Mouse (Mus musculus): ENCODE measurements around the gene Mlec. TPM values are rescaled to one million over a fixed set of nuclear protein-coding genes. Genes with fewer than 3 reads are reported as not detected.

The Mlec gene
- total RNA-seq (2021) (100 to 1,000 TPM; 165 to 185 TPM), polyA plus RNA-seq (2012; rRNA removed) (74.7 and 96.9 TPM in 2 replicates)
- long read RNA-seq, full-length matches to known transcripts, result 121 of 150 reads
- long read RNA-seq, partial matches to known transcripts, result 1 of 150 reads
- long read RNA-seq, other reads (novel, unspliced or antisense), result 28 of 150 reads

- DNase-seq, result peak; percentile 100
Observed at GRCm38 (mm10) chr5:115158040-115158983, at the start of gene Mlec. Gene Mlec, minus strand, starts transcription at chr5:115158179.

- DNase-seq, result no peak
Observed at GRCm38 (mm10) chr5:115207244-115207643, 49.3 kb upstream of the Mlec start.

DNA sequence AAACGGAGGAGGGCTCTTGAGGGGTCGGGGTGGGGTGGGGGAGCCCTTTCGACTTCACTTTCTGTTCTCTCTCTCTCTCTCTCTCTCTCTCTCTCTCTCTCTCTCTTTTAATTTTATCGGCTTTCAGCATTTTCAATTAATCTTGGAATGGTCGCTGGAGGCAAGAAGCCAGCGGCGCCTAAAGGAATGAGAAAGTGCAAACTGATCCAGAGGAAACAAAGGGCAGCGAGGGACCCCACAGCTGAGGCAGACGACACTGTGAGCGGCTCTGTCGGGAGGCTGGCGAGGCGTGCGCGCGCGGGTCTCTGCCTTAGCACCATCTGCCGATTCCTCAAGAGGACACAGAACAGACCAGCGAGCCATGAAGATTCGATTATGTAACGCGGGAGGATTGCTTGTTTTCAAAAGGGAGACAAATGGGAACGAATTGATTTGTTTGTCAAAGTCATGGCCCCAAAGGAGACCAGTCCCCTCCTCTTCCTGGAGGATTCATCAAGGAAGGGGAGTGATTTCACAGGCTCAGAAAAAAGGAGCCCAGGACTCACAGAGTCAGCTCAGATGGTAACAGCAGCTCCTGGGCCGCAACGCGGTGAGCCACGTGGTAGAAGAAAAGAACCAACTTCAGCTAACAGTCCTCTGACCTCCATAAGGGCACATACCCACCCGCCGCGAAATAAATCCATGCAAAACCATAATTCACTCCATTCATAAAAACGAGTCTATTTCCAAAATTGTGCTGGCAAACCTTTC, 46.8 kb upstream of the Mlec start:
- peak; percentile 42 for DNase-seq

GRCm38 (mm10) chr5:115203735-115204561, 46.0 kb upstream of the Mlec start:
- no peak for DNase-seq

GRCm38 (mm10) chr5:115194626-115195221, 36.7 kb upstream of the Mlec start:
- DNase-seq, result no peak

DNA sequence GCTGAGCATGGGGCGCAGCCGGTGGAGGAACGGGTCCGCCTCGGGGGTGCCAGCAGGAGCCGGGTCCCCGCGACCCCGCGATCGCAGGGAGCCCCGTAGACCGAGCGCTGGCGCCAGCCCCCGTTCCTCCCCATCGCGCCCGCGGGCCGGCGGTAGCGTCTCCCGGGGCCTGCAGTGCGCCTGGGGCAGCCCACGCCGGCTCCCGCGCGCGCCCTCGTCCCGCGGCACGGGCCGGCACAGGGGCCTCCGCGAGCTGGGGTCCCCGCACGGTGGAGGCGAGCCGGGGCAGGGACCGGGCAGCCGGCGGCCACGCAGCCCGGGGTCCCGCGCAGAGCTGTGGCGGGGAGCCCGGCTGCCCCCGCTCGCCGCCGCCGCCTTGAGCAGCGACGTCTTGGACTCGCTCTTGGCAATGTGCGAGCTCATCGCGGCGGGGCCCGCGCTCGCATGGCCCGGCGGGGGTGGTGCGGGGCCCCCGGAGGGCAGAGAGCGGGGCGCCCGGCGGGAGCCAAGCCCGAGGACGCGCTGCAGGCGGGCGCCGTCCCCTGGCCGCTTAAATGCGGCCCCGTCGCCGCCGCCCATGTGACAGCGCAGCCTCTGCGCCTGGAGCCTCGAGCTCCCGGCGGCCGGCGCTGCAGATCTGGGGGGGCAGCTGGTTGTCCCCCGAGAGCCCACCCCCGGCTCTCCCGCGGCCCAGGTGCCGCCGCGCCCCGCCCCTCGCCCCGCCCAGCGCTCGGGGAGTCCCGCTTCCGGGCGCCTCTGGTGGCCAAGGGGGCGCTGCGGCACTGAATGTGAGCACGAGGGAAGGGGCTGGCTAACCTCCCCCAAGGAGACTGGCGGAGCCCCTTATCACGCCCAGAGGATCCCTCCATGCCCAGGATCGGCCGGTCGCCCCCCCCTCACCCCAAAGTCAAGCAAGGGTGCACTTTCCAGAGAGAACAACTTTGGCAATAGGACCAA, 36.0 kb upstream of the Mlec start, which contains the start of gene Cabp1:
Gene Cabp1, minus strand, starts transcription at position 713 of the 957 bp plus-strand sequence.
- peak; percentile 75 for DNase-seq

- peak; percentile 92 for DNase-seq
Observed at GRCm38 (mm10) chr5:115193226-115193625, 35.2 kb upstream of the Mlec start.

- DNase-seq, result peak; percentile 82
Observed at GRCm38 (mm10) chr5:115192828-115193195, 34.8 kb upstream of the Mlec start.

- peak; percentile 73 for DNase-seq
Observed at GRCm38 (mm10) chr5:115191880-115192827, 34.2 kb upstream of the Mlec start.

DNA sequence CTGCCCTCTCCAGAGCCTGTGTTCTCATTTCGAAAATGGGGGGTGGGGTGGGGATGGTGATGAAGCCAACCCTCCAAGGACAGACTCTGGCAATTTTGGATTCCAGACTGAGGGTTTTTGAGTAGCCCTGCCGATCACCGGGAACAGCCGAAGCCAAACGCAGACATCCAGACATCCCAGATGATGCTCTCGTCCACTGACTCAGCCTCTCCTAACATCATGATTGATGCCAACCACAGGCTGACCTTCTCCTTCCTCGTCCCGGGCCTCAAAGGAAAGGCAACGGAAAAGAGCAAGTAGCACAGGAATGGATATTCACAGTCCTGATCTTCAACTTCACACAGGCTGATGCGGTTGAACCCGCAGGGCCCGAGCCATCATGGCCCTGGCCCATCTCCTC, 32.1 kb upstream of the Mlec start:
- DNase-seq, result peak; percentile 79

DNA sequence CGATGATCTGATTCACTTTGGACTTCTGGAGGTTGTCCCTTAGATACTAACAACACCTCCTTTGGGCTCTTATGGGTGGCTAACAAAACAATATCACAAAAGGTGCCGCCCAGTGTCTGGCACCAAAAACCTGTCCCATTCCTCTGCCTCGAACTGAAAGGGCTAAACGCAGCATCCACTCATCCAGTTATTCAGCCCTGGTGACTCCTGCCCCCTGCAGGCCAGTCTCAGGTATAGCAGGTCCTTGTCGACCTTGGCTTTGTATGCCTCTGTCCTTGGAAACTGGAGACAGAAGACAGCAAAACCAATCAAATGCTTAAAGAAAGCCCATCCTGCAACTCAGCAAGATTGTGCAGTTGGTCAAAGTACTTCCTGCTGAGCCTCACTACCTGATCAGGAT, 30.8 kb upstream of the Mlec start:
- peak; percentile 58 for DNase-seq

- DNase-seq, result peak; percentile 95
Observed at GRCm38 (mm10) chr5:115187188-115188131, 29.5 kb upstream of the Mlec start.

DNA sequence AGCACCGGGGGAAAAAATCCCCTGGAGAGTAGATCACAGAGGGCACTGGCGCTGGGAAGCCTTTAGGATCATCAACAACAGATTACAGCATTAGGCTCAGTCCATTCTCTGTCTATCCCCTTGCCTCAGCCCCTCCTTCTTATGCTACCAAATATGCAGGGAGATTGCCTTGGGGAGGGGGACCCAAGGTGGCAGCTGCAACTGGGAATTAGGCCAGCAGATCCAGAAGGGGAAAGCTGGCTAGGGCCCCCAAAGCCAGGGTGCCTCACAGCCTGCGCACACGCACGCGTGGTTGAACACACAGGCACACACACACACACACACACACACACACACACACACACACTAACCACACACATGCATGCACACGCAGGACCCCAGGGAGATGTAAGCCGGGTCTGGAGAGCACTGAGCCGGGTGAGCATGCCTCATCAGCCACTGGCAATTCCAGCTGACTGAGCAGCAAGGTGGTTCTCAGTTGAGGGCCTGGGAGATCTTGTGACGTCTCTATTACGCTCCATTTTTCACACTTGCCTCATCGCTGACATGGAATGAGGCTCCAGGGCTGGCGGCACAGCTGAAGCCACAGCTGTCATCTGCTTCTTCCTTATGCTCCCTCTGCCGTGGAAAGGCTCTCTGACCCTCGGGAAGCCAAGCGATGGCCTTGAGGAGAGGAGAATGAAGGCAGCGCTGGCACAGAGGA, 28.5 kb upstream of the Mlec start:
- no peak for DNase-seq

- peak; percentile 37 for DNase-seq
Observed at GRCm38 (mm10) chr5:115184726-115185125, 26.7 kb upstream of the Mlec start.

DNA sequence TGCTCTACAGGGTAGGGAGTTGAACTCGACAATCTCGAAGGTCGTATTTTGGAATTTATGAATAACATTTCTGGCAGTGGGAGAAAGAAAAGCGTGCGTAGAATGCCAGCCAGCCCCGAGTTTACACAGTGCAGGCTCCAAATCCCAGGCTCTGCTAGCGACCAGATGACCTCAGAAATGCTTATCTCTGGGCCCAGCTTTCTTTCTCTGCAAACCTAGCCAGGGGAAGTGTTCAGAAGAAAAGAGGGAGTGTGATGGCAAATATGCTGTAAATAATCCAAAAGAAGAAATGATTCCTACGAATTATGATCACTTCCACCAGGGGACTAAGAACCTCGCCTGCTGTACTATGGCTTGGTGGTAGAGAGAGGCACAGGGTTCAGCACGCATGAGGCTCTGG, 25.5 kb upstream of the Mlec start:
- DNase-seq, result no peak

DNA sequence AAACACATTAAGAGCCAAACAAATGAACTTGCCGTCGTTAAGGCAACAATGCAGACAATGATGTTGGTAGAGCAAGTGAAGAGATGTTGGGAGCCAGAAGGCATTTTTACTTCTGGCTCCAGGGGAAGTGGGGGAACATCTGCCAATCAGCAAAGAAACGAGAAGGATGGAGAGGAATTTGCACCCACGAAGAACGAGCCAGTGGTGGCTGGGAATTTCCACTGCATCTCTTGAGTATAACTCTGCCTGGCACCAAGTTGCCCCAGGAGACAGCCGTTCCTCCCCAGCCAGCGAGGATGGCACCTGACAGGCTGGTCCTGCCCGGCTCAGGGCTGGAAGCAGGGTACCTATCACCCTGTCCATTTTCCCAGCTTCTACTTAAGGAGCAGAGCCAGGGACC, 24.9 kb upstream of the Mlec start:
- no peak for DNase-seq
